Mouse (Mus musculus): ENCODE measurements around the gene Acsbg1. TPM values are rescaled to one million over a fixed set of nuclear protein-coding genes. Genes with fewer than 3 reads are reported as not detected.
A peak's percentile ranks its signal among the peaks of the same experiment; 100 is the strongest.
"Not testable (repeated sequence)": the region's sequence is repeated elsewhere in the genome, so short reads cannot be mapped to it uniquely, and the experiment has no call there.

Gene Acsbg1
- polyA plus RNA-seq, 1 experiment from 2014 or later = 68.3 TPM

- not testable (repeated sequence) for H3K4me1 ChIP-seq (replicated peaks; ENCODE audit: control insufficient read depth, insufficient read depth); H3K27me3 ChIP-seq (ENCODE audit: control insufficient read depth, insufficient read depth, low read length); H3K27ac ChIP-seq (replicated peaks); H3K36me3 ChIP-seq (ENCODE audit: control insufficient read depth, insufficient read depth, low read length); H3K9me3 ChIP-seq (ENCODE audit: control insufficient read depth, low read length); ATAC-seq (ENCODE audit: low FRiP score, low TSS enrichment); DNase-seq (ENCODE audit: low spot score)
- 0 out of 2 replicates have a peak overlapping the region, but pooled peaks have one; percentile 8 for H3K9ac ChIP-seq (ENCODE audit: low read length)
- peak overlapping the region; percentile 22 for H3K4me3 ChIP-seq (ENCODE audit: low read depth, low read length)
- H3K4me2 ChIP-seq (replicated peaks; ENCODE audit: low read depth) = peak overlapping the region; percentile 53
- peak; percentile 21; the same call in 1 of the 2 replicates for TF ChIP-seq CTCF (IDR thresholded peaks at IDR 0.05; ENCODE audit: low read depth)
- 4% methylated on average over 31 of the region's 31 CpGs for whole genome bisulfite sequencing
Measured at GRCm38 (mm10) chr9:54691241-54691805, 29.7 kb upstream of the Acsbg1 start.

DNA sequence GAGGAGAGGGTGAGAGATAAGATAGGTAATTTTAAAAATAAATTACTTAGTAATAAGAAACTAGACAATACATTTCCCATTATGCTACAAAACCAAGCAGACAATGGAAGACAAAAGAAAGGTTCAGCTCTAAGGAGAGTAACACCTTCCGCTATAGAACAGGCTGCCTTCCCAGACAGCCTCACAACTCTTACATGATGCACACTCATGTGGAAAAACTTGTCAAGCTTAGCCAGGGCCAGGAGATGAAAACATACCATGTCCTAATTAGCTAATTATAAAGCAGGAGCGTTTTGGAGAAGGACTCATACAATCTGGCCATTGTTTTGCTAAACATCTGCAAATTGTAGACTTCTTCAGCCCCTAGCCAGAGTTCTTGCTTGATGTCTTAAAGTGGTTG is 29.0 kb upstream of the Acsbg1 start:
- not testable (repeated sequence) for H3K4me1 ChIP-seq (replicated peaks; ENCODE audit: control insufficient read depth, insufficient read depth); H3K27me3 ChIP-seq (ENCODE audit: control insufficient read depth, insufficient read depth, low read length); H3K4me3 ChIP-seq (ENCODE audit: low read depth, low read length); ATAC-seq (ENCODE audit: low FRiP score, low TSS enrichment); H3K27ac ChIP-seq (replicated peaks); H3K36me3 ChIP-seq (ENCODE audit: control insufficient read depth, insufficient read depth, low read length); H3K9ac ChIP-seq (ENCODE audit: low read length); DNase-seq (ENCODE audit: low spot score); H3K4me2 ChIP-seq (replicated peaks; ENCODE audit: low read depth); H3K9me3 ChIP-seq (ENCODE audit: control insufficient read depth, low read length)
- WGBS = 92% methylated on average over 2 of the region's 2 CpGs

DNA sequence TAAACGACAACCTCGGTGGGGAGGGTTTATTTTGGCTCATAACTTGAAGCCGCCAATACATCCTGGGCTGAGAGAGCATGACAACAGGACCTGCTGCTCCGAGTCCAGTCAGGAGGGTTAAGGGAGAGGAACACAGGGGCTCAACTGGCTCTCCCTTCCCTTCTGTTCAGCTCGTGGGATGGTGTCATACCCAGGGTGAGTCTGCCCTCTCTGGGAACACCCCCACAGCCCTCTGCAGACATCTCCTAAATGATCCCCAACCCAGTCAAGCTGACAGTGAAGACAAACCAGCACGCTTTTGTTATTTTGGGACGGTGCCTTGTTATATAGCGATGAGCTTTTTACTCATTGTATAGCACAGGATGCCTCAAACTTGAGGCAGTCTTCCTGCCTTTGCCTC is 27.8 kb upstream of the Acsbg1 start:
- no peak for ATAC-seq (ENCODE audit: low FRiP score, low TSS enrichment)

GRCm38 (mm10) chr9:54687246-54688236 is 25.9 kb upstream of the Acsbg1 start:
- TF ChIP-seq CTCF (IDR thresholded peaks at IDR 0.05; ENCODE audit: low read depth) = no peak
- no peak for TF ChIP-seq EP300 (optimal IDR thresholded peaks at IDR 0.05)
- H3K9me3 ChIP-seq (ENCODE audit: control insufficient read depth, low read length) = no peaks in the 10 kb centered on the region
- WGBS = 58% methylated on average over 14 of the region's 14 CpGs
- no peak overlapping the region for H3K27ac ChIP-seq (replicated peaks)
- H3K4me2 ChIP-seq (replicated peaks; ENCODE audit: low read depth) = no peak overlapping the region
- H3K4me1 ChIP-seq (replicated peaks; ENCODE audit: control insufficient read depth, insufficient read depth) = no peaks in the 10 kb centered on the region
- ATAC-seq (ENCODE audit: low FRiP score, low TSS enrichment) (no peak), DNase-seq (ENCODE audit: low spot score) (no peak)
- no peak overlapping the region for H3K9ac ChIP-seq (ENCODE audit: low read length)
- H3K36me3 ChIP-seq (ENCODE audit: control insufficient read depth, insufficient read depth, low read length) = no peaks in the 10 kb centered on the region
- no peaks in the 10 kb centered on the region for H3K27me3 ChIP-seq (ENCODE audit: control insufficient read depth, insufficient read depth, low read length)
- H3K4me3 ChIP-seq (ENCODE audit: low read depth, low read length) = no peak overlapping the region

More for the DNA sequence above, 27.8 kb upstream of the Acsbg1 start:
- no peak overlapping the region for H3K27ac ChIP-seq (replicated peaks)
- no peak for DNase-seq (ENCODE audit: low spot score)
- H3K4me3 ChIP-seq (ENCODE audit: low read depth, low read length) = no peak overlapping the region
- TF ChIP-seq CTCF (IDR thresholded peaks at IDR 0.05; ENCODE audit: low read depth) = no peak
- no peak for TF ChIP-seq EP300 (optimal IDR thresholded peaks at IDR 0.05)
- no peaks in the 10 kb centered on the region for H3K9me3 ChIP-seq (ENCODE audit: control insufficient read depth, low read length)
- H3K36me3 ChIP-seq (ENCODE audit: control insufficient read depth, insufficient read depth, low read length) = no peaks in the 10 kb centered on the region
- H3K4me2 ChIP-seq (replicated peaks; ENCODE audit: low read depth) = no peak overlapping the region
- no peaks in the 10 kb centered on the region for H3K27me3 ChIP-seq (ENCODE audit: control insufficient read depth, insufficient read depth, low read length)
- H3K9ac ChIP-seq (ENCODE audit: low read length) = no peak overlapping the region
- H3K4me1 ChIP-seq (replicated peaks; ENCODE audit: control insufficient read depth, insufficient read depth) = no peaks in the 10 kb centered on the region
- WGBS = 74% methylated on average over 8 of the region's 8 CpGs

DNA sequence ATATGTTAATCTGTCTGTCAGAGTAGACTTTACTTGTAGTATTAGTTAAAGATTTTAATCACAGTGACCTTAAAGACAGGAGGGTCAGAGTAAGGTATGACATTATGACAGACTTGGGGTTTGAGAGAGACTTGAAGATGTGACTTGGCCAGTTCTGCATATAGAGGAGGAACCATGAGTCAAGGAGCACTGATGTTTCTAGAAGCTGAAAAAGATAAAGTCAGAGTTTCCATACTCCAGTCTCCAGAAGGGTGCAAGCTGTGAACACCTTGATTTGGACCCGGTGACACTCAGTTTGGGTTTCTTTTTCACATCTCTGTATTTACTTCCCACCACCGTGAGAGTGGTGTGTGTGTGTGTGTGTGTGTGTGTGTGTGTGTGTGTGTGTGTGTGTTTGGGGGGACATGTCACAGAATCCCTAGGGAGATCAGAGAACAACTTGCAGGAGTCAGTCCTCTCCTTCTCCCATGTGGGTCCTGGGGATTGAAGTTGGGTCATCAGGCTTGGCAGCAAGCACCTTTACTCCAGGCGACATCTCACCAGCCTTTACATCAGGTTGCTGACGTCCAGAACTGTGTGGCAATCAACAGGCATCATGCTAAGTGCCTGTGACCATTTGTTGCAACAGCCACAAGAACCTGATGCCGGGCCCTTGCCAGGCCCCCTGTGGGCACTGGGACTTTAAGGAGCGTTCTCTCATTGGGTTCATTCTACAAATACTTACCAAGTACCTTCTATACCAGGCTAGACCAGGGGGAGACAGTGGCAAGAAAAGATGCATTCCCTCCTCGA is 22.3 kb upstream of the Acsbg1 start:
- 76% methylated on average over 7 of the region's 7 CpGs for WGBS
- no peaks in the 10 kb centered on the region for H3K4me1 ChIP-seq (replicated peaks; ENCODE audit: control insufficient read depth, insufficient read depth)
- H3K4me2 ChIP-seq (replicated peaks; ENCODE audit: low read depth) = no peak overlapping the region
- no peak overlapping the region for H3K27ac ChIP-seq (replicated peaks)
- no peak for TF ChIP-seq EP300 (optimal IDR thresholded peaks at IDR 0.05)
- no peak overlapping the region for H3K4me3 ChIP-seq (ENCODE audit: low read depth, low read length)
- H3K27me3 ChIP-seq (ENCODE audit: control insufficient read depth, insufficient read depth, low read length) = no peaks in the 10 kb centered on the region
- no peaks in the 10 kb centered on the region for H3K9me3 ChIP-seq (ENCODE audit: control insufficient read depth, low read length)
- DNase-seq (ENCODE audit: low spot score) (no peak), ATAC-seq (ENCODE audit: low FRiP score, low TSS enrichment) (no peak)
- no peak overlapping the region for H3K9ac ChIP-seq (ENCODE audit: low read length)
- H3K36me3 ChIP-seq (ENCODE audit: control insufficient read depth, insufficient read depth, low read length) = no peaks in the 10 kb centered on the region

All from stomach, postnatal 0 days (tissue).